Mouse (Mus musculus) midbrain, embryonic 14.5 days (tissue): ENCODE data around the gene Ptpn3. TPM values are rescaled to one million over a fixed set of nuclear protein-coding genes. Genes with fewer than 3 reads are reported as not detected.

Experiments
- ATAC-seq: fragments of 200-750 bp; cut with Nextera tagmentation; 2 replicates; pipeline ENCODE4 v1.8.0; 2017; ENCODE audit warnings: moderate number of reproducible peaks, moderate library complexity; ENCODE audit not compliant: low FRiP score, low TSS enrichment
- DNase-seq: peaks from one replicate; pipeline ENCODE4 v3.0.0-alpha.2; 2015
- H3K27ac ChIP-seq: fragments of 300-500 bp; sonication (generic); replicated peaks from 2 replicates; pipeline ENCODE4 v1.5.1; 2014; ENCODE audit warnings: mild to moderate bottlenecking, low read depth, low read length, moderate library complexity
- H3K27me3 ChIP-seq: fragments of 300-500 bp; sonication (generic); 2 replicates; pipeline ENCODE4 v1.6.1; 2014; ENCODE audit warnings: low read length, control low read depth, mixed read lengths; ENCODE audit not compliant: control insufficient read depth, insufficient read depth
- H3K36me3 ChIP-seq: fragments of 300-500 bp; sonication (generic); 2 replicates; pipeline ENCODE4 v1.6.1; 2014; ENCODE audit warnings: low read length, control low read depth; ENCODE audit not compliant: control insufficient read depth, insufficient read depth
- H3K4me1 ChIP-seq: fragments of 300-500 bp; sonication (generic); 2 replicates; pipeline ENCODE4 v1.6.1; 2014; ENCODE audit warnings: mild to moderate bottlenecking, antibody characterized with exemption, low read length, control low read depth; ENCODE audit not compliant: control insufficient read depth, insufficient read depth
- H3K4me2 ChIP-seq: fragments of 300-500 bp; sonication (generic); 2 replicates; pipeline ENCODE4 v1.6.1; 2014; ENCODE audit warnings: mild to moderate bottlenecking, low read length, moderate library complexity
- H3K4me3 ChIP-seq: fragments of 300-500 bp; sonication (generic); replicated peaks from 2 replicates; pipeline ENCODE4 v1.5.1; 2014; ENCODE audit warnings: low read depth, low read length
- H3K9ac ChIP-seq: fragments of 300-500 bp; sonication (generic); replicated peaks from 2 replicates; pipeline ENCODE4 v1.6.1; 2014; ENCODE audit warnings: mild to moderate bottlenecking, low read length, moderate library complexity
- H3K9me3 ChIP-seq: fragments of 300-500 bp; sonication (generic); 2 replicates; pipeline ENCODE4 v1.6.1; 2016; ENCODE audit warnings: low read length, control low read depth, mixed read lengths; ENCODE audit not compliant: control insufficient read depth
- WGBS: fragments of 180-500 bp; shearing (Covaris S2); extraction: QIAGEN DNeasy Blood & Tissue Kit; methylation state at CpG from one replicate; pipeline ENCODE4 v1.1.7; 2014; 5-methylcytosine and 5-hydroxymethylcytosine counted together
- polyA plus RNA-seq: library from polyadenylated mRNA; unstranded; fragments of >200 nt; fragmentation: Nextera tagmentation; extraction: Ambion mirVana; gene quantifications from 2 replicates; pipeline ENCODE4 v1.2.1, GENCODE M21; 2014

Ptpn3 gene
- polyA plus RNA-seq, 1 experiment from 2014 or later, result 3.1 TPM

DNA sequence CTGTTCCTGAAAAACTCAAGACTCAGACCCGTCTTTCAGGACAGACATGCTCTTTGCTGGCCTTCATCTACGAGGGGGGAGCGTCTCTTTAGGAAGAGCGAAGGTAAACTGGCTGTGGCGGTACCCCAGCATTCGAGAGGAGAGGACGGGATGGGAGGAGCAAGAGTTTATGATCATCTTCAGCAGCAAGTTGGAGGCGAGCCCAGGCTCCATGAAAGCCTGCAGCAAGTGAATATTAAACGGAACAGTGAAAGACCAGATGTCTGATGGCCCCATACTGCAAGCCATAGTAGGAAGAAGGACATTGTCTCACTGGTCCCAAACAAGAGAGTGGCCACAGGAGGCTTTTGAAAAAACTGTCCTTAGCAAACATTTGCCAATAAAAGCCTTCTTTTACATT lies 70.3 kb downstream of the Ptpn3 start:
- no peak overlapping the region for H3K4me2 ChIP-seq
- no peak overlapping the region for H3K9ac ChIP-seq
- no peak overlapping the region for H3K27ac ChIP-seq
- DNase-seq, result no peak
- no peak for ATAC-seq
- H3K36me3 ChIP-seq, result no peaks in the 10 kb centered on the region
- H3K9me3 ChIP-seq, result 0 out of 2 replicates have a peak, but pooled peaks cover 2% of the 10 kb centered on the region
- 79% methylated on average over 9 of the region's 9 CpGs for WGBS
- no peaks in the 10 kb centered on the region for H3K27me3 ChIP-seq
- 0 out of 2 replicates have a peak, but pooled peaks cover 5% of the 10 kb centered on the region for H3K4me1 ChIP-seq
- no peak overlapping the region for H3K4me3 ChIP-seq

DNA sequence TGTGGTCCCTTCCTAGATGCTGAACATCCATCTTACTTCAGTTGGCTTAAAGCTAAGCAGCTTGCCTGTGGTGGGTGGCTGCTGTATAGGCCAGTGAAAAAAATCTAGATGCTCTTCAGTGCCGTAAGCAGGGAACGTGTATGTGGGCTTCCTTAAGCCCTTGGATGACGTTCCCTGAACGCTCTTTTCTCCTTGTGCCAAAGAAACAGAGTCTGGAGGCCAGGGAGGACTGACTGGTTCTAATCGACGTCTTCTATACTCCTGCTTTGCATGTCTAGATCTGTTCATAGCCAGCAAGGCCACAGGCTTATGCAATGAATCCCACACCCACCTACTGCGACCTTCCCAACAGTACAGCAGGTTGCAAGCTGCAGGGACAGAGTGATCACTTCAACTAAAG lies 71.3 kb downstream of the Ptpn3 start:
- Histone ChIP-seq H3K27ac (no peak overlapping the region), H3K27me3 (no peaks in the 10 kb centered on the region), H3K9me3 (0 out of 2 replicates have a peak, but pooled peaks cover 2% of the 10 kb centered on the region), H3K9ac (no peak overlapping the region), H3K4me1 (0 out of 2 replicates have a peak, but pooled peaks cover 5% of the 10 kb centered on the region), H3K4me2 (no peak overlapping the region), H3K4me3 (no peak overlapping the region), H3K36me3 (no peaks in the 10 kb centered on the region)
- 80% methylated on average over 7 of the region's 7 CpGs for WGBS
- DNase-seq (no peak), ATAC-seq (no peak)

DNA sequence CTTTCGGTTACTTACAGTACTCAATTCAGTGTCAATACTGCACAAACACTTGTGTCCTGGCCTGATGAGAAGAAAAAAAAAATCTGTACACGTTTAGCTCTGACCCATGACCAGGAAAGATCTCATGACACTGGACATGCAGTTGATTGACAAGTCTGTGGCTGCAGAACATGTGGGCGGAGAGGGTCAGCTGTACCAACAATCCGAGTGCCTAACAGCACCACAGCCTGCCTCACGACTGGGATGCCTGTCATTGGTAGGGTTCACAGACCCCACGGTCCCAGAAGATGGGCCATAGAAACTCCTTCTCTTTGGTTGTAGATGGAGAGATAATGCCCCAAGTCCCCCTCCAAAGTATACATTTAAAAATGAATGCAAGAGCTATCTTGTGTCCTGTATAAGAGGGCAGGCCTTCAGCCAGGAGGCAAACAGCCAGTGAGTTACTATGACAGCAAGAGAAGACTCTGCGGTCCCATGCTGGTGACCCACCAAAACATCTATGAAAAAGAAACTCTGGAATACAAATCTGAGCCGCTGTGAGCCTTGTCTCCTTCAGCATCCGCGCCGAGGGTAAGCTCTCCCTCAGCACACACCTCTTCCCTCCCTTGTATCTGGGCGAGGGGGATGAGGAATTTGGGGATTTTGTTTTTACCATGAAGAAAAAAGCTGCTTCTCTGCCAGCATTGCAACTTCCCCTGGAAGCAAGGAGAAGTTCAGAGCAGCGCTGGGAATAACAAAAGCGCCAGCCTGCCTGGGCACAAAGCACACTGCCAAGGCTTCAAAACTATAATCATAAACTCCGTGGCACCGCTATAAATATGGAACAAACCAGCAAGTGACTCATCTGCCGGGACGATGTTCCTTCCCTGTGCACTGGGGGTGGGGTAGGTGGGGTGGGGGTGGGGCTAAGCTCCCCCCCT lies 72.8 kb downstream of the Ptpn3 start:
- Histone ChIP-seq H3K36me3 (no peaks in the 10 kb centered on the region), H3K4me3 (no peak overlapping the region), H3K4me1 (0 out of 2 replicates have a peak, but pooled peaks cover 5% of the 10 kb centered on the region), H3K27ac (no peak overlapping the region), H3K27me3 (no peaks in the 10 kb centered on the region), H3K9me3 (0 out of 2 replicates have a peak, but pooled peaks cover 2% of the 10 kb centered on the region), H3K9ac (no peak overlapping the region), H3K4me2 (no peak overlapping the region)
- ATAC-seq (no peak), DNase-seq (no peak)
- WGBS, result 63% methylated on average over 18 of the region's 18 CpGs

DNA sequence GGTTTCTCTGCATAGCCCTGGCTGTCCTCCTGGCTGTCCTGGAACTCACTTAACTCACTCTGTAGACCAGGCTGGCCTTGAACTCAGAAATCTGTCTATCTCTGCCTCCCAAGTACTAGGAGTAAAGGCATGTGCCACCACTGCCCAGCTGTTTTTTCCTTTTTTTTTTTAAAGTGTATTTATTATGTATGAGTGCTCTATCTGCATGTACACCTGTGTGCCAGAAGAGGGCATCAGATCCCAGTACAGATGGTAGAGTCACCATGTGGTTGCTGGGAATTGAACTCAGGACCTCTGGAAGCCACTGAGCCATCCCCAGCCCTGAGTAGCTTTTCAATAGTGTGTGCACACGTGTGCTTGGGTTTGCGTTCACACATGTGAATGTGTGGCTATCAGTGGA lies 76.9 kb downstream of the Ptpn3 start:
- H3K4me3 ChIP-seq, result no peak overlapping the region
- no peak overlapping the region for H3K27ac ChIP-seq
- 0 out of 2 replicates have a peak, but pooled peaks cover 2% of the 10 kb centered on the region for H3K9me3 ChIP-seq
- no peaks in the 10 kb centered on the region for H3K27me3 ChIP-seq
- DNase-seq (no peak), ATAC-seq (no peak)
- no peak overlapping the region for H3K9ac ChIP-seq
- H3K4me1 ChIP-seq, result 0 out of 2 replicates have a peak, but pooled peaks cover 5% of the 10 kb centered on the region
- WGBS, result 97% methylated on average over 2 of the region's 2 CpGs
- H3K4me2 ChIP-seq, result no peak overlapping the region
- no peaks in the 10 kb centered on the region for H3K36me3 ChIP-seq

DNA sequence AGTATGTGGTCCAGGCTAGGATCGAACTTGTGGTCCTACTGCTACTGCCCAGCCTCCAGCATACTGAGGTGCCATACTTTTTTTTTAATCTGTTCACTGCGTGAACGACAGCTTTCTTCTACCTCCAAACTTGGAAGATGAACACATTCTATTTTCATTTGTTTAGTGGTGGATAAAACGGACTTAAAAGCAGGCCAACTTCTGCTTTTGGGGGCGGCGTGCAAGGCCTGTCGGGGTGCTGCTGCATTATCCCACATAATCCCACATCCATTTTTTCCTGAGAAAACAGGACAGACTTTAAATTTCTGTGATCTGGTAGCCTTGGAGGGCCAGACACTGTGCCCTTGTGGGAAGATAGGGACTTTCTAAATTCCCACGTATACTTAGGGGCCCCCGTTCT lies 83.9 kb downstream of the Ptpn3 start:
- Histone ChIP-seq H3K9me3 (no peaks in the 10 kb centered on the region), H3K27me3 (no peaks in the 10 kb centered on the region), H3K36me3 (no peaks in the 10 kb centered on the region), H3K4me3 (no peak overlapping the region), H3K4me2 (no peak overlapping the region), H3K27ac (no peak overlapping the region), H3K4me1 (no peaks in the 10 kb centered on the region), H3K9ac (no peak overlapping the region)
- no peak for ATAC-seq
- DNase-seq, result no peak
- WGBS, result 89% methylated on average over 9 of the region's 9 CpGs

DNA sequence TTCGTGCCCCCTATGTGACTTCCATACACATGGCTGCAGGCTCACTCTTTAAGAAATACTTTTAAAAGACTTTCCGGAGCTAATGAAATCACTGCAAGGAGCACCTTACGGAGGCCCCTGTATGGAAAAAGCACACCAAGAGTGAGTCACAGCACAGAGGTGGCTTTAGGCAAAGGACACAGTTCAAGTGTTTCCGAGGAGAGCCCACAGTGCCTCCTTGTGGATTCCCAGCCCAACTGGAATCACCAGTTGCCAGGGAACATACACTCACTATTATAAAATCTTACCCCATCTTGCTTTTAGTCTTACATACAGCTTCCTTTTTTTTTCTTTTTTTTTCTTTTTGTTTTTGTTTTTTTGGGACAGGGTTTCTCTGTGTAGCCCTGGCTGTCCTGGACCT lies 85.1 kb downstream of the Ptpn3 start:
- H3K9ac ChIP-seq, result no peak overlapping the region
- no peak overlapping the region for H3K4me3 ChIP-seq
- WGBS, result 94% methylated on average over 4 of the region's 4 CpGs
- H3K36me3 ChIP-seq, result no peaks in the 10 kb centered on the region
- H3K4me1 ChIP-seq, result no peaks in the 10 kb centered on the region
- DNase-seq, result no peak
- H3K27ac ChIP-seq, result no peak overlapping the region
- no peaks in the 10 kb centered on the region for H3K27me3 ChIP-seq
- no peak overlapping the region for H3K4me2 ChIP-seq
- no peaks in the 10 kb centered on the region for H3K9me3 ChIP-seq
- no peak for ATAC-seq

DNA sequence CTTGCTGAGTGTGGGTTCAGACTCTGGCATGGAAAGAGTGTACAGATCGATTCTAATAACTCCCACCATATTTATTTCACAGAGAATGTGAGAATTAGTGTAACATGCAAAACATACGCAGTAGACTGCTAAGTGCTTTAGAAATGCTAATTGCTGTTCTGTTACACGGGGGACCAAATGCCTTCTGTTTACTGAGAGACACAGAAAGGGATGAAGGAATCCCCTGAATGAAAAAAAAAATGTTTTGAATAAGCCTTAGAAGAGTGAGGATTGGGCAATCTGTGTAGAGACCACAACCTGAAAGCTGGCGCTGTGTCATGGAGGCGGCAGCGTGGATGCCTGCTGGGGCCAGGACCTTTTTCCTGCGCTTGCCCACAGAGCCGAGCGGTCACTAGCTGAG lies 86.8 kb downstream of the Ptpn3 start:
- Histone ChIP-seq H3K4me3 (no peak overlapping the region), H3K9me3 (no peaks in the 10 kb centered on the region), H3K27ac (no peak overlapping the region), H3K27me3 (no peaks in the 10 kb centered on the region), H3K4me1 (no peaks in the 10 kb centered on the region), H3K4me2 (no peak overlapping the region), H3K9ac (no peak overlapping the region), H3K36me3 (no peaks in the 10 kb centered on the region)
- 68% methylated on average over 9 of the region's 9 CpGs for WGBS
- ATAC-seq (no peak), DNase-seq (peak; percentile 39)

DNA sequence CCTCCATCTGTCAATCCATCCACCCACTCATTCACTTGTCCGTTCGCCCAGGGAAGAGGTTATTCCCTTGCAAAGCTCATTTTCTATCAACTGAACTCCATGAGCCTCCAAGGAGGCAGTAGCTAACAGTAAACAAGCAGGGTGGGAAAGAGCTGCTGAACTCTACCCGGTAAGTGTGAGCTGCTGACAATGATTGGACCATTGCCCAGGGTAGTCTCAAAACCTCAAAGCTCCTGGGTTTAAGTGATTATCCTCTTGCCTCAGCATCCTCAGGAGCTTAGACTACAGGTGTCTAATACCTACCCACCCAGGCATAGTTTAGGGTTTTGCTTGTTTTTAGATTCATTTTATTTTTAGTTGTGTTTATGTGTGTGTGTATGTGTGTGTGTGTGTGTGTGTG lies 87.5 kb downstream of the Ptpn3 start:
- Histone ChIP-seq H3K4me1 (no peaks in the 10 kb centered on the region), H3K4me3 (no peak overlapping the region), H3K27ac (no peak overlapping the region), H3K36me3 (no peaks in the 10 kb centered on the region), H3K4me2 (no peak overlapping the region), H3K27me3 (no peaks in the 10 kb centered on the region), H3K9ac (no peak overlapping the region), H3K9me3 (no peaks in the 10 kb centered on the region)
- 76% methylated on average over 3 of the region's 3 CpGs for WGBS
- no peak for DNase-seq
- no peak for ATAC-seq

DNA sequence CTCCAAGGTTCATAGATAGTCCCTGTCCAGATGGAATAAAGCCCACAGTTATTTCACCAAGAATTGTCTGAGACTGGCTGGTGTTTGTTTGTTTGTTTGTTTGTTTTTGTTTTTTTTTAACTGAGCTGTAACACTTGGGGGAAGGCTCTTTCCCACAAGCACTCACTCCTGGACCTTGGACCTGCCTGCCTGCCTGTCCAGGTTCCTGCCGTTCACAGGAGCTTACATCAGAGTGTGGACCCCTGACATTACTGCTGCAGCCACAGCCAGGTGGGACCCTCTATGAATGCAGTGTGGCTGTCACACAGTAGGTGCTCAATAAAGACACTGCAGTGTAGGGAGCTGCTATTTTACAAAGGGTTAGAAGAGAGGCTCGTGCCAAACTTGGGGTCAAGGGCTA lies 89.9 kb downstream of the Ptpn3 start:
- WGBS, result 81% methylated on average over 2 of the region's 2 CpGs
- Histone ChIP-seq H3K27ac (no peak overlapping the region), H3K9ac (no peak overlapping the region), H3K27me3 (no peaks in the 10 kb centered on the region), H3K4me1 (no peaks in the 10 kb centered on the region), H3K9me3 (no peaks in the 10 kb centered on the region), H3K36me3 (no peaks in the 10 kb centered on the region), H3K4me2 (no peak overlapping the region), H3K4me3 (no peak overlapping the region)
- DNase-seq (no peak), ATAC-seq (no peak)
